Mouse (Mus musculus) MEL (cell line): ENCODE measurements around the gene Tmem88. TPM values are rescaled to one million over a fixed set of nuclear protein-coding genes. Genes with fewer than 3 reads are reported as not detected.
A peak's percentile ranks its signal among the peaks of the same experiment; 100 is the strongest.

Source experiments
- CHD1 ChIP-seq: IDR thresholded peaks from 2 replicates; pipeline ENCODE4 v1.6.1; 2012; ENCODE audit warnings: low read depth, mild to moderate bottlenecking, inconsistent platforms, low read length, improper control_type of control experiment
- CTCF ChIP-seq, 3 experiments: IDR thresholded peaks in 2 of 3; conservative IDR thresholded peaks in 1 of 3; 2 replicates each; pipeline ENCODE4 v1.5.1; 2011 to 2012; ENCODE audit warnings: low read length in 3 of 3, low read depth in 2 of 3, mild to moderate bottlenecking in 2 of 3, improper control_type of control experiment in 1 of 3, inconsistent platforms in 1 of 3, mixed read lengths in 1 of 3, moderate library complexity in 1 of 3; ENCODE audit not compliant: control insufficient read depth in 1 of 3, insufficient read depth in 1 of 3, poor library complexity in 1 of 3, severe bottlenecking in 1 of 3
- EP300 ChIP-seq, 2 experiments: IDR thresholded peaks; 2 replicates each; pipeline ENCODE4 v1.6.1; 2011; ENCODE audit warnings: improper control_type of control experiment in 2 of 2, low read length in 2 of 2, low read depth in 1 of 2, mild to moderate bottlenecking in 1 of 2
- JUND ChIP-seq: IDR thresholded peaks from 2 replicates; pipeline ENCODE4 v1.6.1; 2011; ENCODE audit warnings: low read depth, mild to moderate bottlenecking, improper control_type of control experiment, low read length
- MAFK ChIP-seq: IDR thresholded peaks from 2 replicates; pipeline ENCODE4 v1.6.1; 2011; ENCODE audit warnings: low read depth, mild to moderate bottlenecking, low read length, improper control_type of control experiment, borderline replicate concordance
- MAZ ChIP-seq: IDR thresholded peaks from 2 replicates; pipeline ENCODE4 v1.6.1; 2012; ENCODE audit warnings: low read depth, mild to moderate bottlenecking, inconsistent platforms, low read length, improper control_type of control experiment
- MEF2A ChIP-seq: IDR thresholded peaks from 2 replicates; pipeline ENCODE4 v1.6.1; 2014; ENCODE audit warnings: low read depth, mild to moderate bottlenecking, inconsistent platforms, low read length, improper control_type of control experiment; ENCODE audit not compliant: poor library complexity, insufficient replicate concordance, severe bottlenecking; ENCODE audit errors: extremely low read depth
- MYC ChIP-seq: IDR thresholded peaks from 2 replicates; pipeline ENCODE4 v1.6.1; 2011; ENCODE audit warnings: low read depth, mild to moderate bottlenecking, low read length, improper control_type of control experiment, moderate library complexity
- POLR2AphosphoS2 ChIP-seq: IDR thresholded peaks from 2 replicates; pipeline ENCODE4 v1.6.1; 2011; ENCODE audit warnings: low read length, improper control_type of control experiment
- RCOR1 ChIP-seq: IDR thresholded peaks from 2 replicates; pipeline ENCODE4 v1.6.1; 2012; ENCODE audit warnings: low read depth, mild to moderate bottlenecking, inconsistent platforms, low read length, improper control_type of control experiment
- SIN3A ChIP-seq: IDR thresholded peaks from 2 replicates; pipeline ENCODE4 v1.6.1; 2012; ENCODE audit warnings: low read length, improper control_type of control experiment, inconsistent platforms
- TAL1 ChIP-seq: IDR thresholded peaks from 2 replicates; pipeline ENCODE4 v1.6.1; 2012; ENCODE audit warnings: mild to moderate bottlenecking, inconsistent platforms, low read length, moderate library complexity, mixed read lengths
- TBP ChIP-seq: IDR thresholded peaks from 2 replicates; pipeline ENCODE4 v1.8.0; 2011; ENCODE audit warnings: low read depth, low read length, improper control_type of control experiment
- TCF12 ChIP-seq: IDR thresholded peaks from 2 replicates; pipeline ENCODE4 v1.6.1; 2014; ENCODE audit warnings: low read depth, mild to moderate bottlenecking, inconsistent platforms, low read length, improper control_type of control experiment, moderate library complexity
- UBTF ChIP-seq: IDR thresholded peaks from 2 replicates; pipeline ENCODE4 v1.6.1; 2012; ENCODE audit warnings: low read depth, mild to moderate bottlenecking, inconsistent platforms, low read length, improper control_type of control experiment, moderate library complexity, borderline replicate concordance; ENCODE audit not compliant: insufficient read depth
- USF1 ChIP-seq: IDR thresholded peaks from 2 replicates; pipeline ENCODE4 v1.6.1; 2014; ENCODE audit warnings: low read depth, mild to moderate bottlenecking, inconsistent platforms, low read length, improper control_type of control experiment, moderate library complexity
- USF2 ChIP-seq, 2 experiments: IDR thresholded peaks; 2 replicates each; pipeline ENCODE4 v1.6.1; 2011 to 2012; ENCODE audit warnings: improper control_type of control experiment in 2 of 2, low read length in 2 of 2, borderline replicate concordance in 1 of 2, inconsistent platforms in 1 of 2, low read depth in 1 of 2, mild to moderate bottlenecking in 1 of 2; ENCODE audit not compliant: insufficient read depth in 1 of 2
- ZC3H11A ChIP-seq: IDR thresholded peaks from 2 replicates; pipeline ENCODE4 v1.6.1; 2012; ENCODE audit warnings: low read depth, mild to moderate bottlenecking, inconsistent platforms, low read length, improper control_type of control experiment
- ZMIZ1 ChIP-seq: IDR thresholded peaks from 2 replicates; pipeline ENCODE4 v1.6.1; 2012; ENCODE audit warnings: low read depth, mild to moderate bottlenecking, inconsistent platforms, low read length, improper control_type of control experiment, moderate library complexity
- polyA plus RNA-seq, 2 experiments: library from polyadenylated mRNA; stranded (reverse) in 1 of 2; unstranded in 1 of 2; fragments of >175 nt in 1 of 2; fragments of >200 nt in 1 of 2; gene quantifications; 2 replicates each; pipeline versions ENCODE4 v1.2.1 to v1.2.4; 2012; ENCODE audit warnings: low replicate concordance in 2 of 2, low read depth in 1 of 2; ENCODE audit not compliant: insufficient read length in 2 of 2, insufficient read depth in 1 of 2, missing spikeins in 1 of 2
- total RNA-seq: library from RNA; depleted of rRNA; stranded (reverse); fragments of 300-350 nt; gene quantifications from 2 replicates; pipeline ENCODE4 v1.2.3, GENCODE M21; 2012

Tmem88 gene
- total and polyA plus RNA-seq, 3 experiments: 0.39 to 0.45 TPM; not detected in 1

- TF ChIP-seq USF1 (peak; percentile 70; the same call in 1 of the 2 replicates), USF2 (IDR thresholded peaks at IDR 0.05; ENCODE audit: borderline replicate concordance in 1 of 2, insufficient read depth in 1 of 2, low read depth in 1 of 2, low read length in 2 of 2) (no peak), RCOR1 (peak; percentile 64), SIN3A (peak; percentile 95), JUND (no peak), MAZ (peak; percentile 93; the same call in 1 of the 2 replicates), UBTF (no peak), CTCF (IDR thresholded peaks at IDR 0.05 in 2 of 3, conservative IDR thresholded peaks at IDR 0.05 in 1 of 3; ENCODE audit: control insufficient read depth in 1 of 3, insufficient read depth in 1 of 3, low read depth in 2 of 3, low read length in 3 of 3, poor library complexity in 1 of 3, severe bottlenecking in 1 of 3) (0 out of 6 replicates have a peak, but pooled peaks of 1 of the 3 experiments have one; percentile 9), POLR2AphosphoS2 (peak; percentile 23; the same call in 1 of the 2 replicates), CHD1 (no peak; the same call in 1 of the 2 replicates), TAL1 (no peak), MEF2A (no peak; the same call in 1 of the 2 replicates), EP300 (IDR thresholded peaks at IDR 0.05; ENCODE audit: low read depth in 1 of 2, low read length in 2 of 2) (peak in 1 of 2 experiments; percentile 56; a peak in 2 of 4 replicates), ZC3H11A (peak; percentile 17), MYC (peak; percentile 98), TCF12 (peak; percentile 41; the same call in 1 of the 2 replicates), MAFK (no peak), ZMIZ1 (0 out of 2 replicates have a peak, but pooled peaks have one; percentile 46), TBP (peak; percentile 57; the same call in 1 of the 2 replicates)
Observed at GRCm38 (mm10) chr11:69418481-69419442, 20.7 kb upstream of the Tmem88 start (continued).
